Comparison of ENCODE assay signal across 14 mouse cellular contexts in genomic region chr10:89527054-89527453, GRCm38 (mm10). TPM values are rescaled to one million over a fixed set of nuclear protein-coding genes. Genes with fewer than 3 reads are reported as not detected.
DNase-seq lines count a peak whose midpoint lies in the region; ATAC-seq lines count a peak whose summit lies in the region.
"Had no signal": no experiment of that assay in that cellular context is flagged by ENCODE, and none has a peak within 500 bp of the region (broad histone marks: within the 10 kb centered on the region; RNA-seq: fewer than 3 reads in every experiment).

No protein-coding gene starts in this region.

- no peak overlapping the region for H3K4me2 ChIP-seq in hindbrain, embryonic 16.5 days (ENCODE audit: low read length)
- H3K4me2 ChIP-seq: forebrain, embryonic 12.5 days; hindbrain, embryonic 13.5 days; limb, embryonic 15.5 days had no signal

- no peaks in the 10 kb centered on the region for H3K36me3 ChIP-seq in hindbrain, embryonic 16.5 days (ENCODE audit: control insufficient read depth, insufficient read depth, low read length)
- H3K36me3 ChIP-seq: forebrain, embryonic 12.5 days; hindbrain, embryonic 13.5 days; limb, embryonic 15.5 days had no signal

- H3K27ac ChIP-seq in hindbrain, embryonic 16.5 days (ENCODE audit: low read depth, low read length), result no peak overlapping the region
- H3K27ac ChIP-seq: forebrain, embryonic 12.5 days; hindbrain, embryonic 13.5 days; limb, embryonic 15.5 days had no signal

- no peak overlapping the region for H3K9ac ChIP-seq in hindbrain, embryonic 16.5 days (ENCODE audit: low read depth, low read length)
- H3K9ac ChIP-seq: forebrain, embryonic 12.5 days; hindbrain, embryonic 13.5 days; limb, embryonic 15.5 days had no signal

- H3K27me3 ChIP-seq in hindbrain, embryonic 16.5 days (replicated peaks; ENCODE audit: control insufficient read depth, insufficient read depth, low read length), result no peaks in the 10 kb centered on the region
- H3K27me3 ChIP-seq: forebrain, embryonic 12.5 days; hindbrain, embryonic 13.5 days; limb, embryonic 15.5 days had no signal

- no peaks in the 10 kb centered on the region for H3K9me3 ChIP-seq in hindbrain, embryonic 16.5 days (ENCODE audit: control insufficient read depth, low read length)
- H3K9me3 ChIP-seq: forebrain, embryonic 12.5 days; hindbrain, embryonic 13.5 days; limb, embryonic 15.5 days had no signal

- no peaks in the 10 kb centered on the region; the same call in 1 of the 2 replicates for H3K4me1 ChIP-seq in hindbrain, embryonic 16.5 days (ENCODE audit: control insufficient read depth, insufficient read depth, low read depth, low read length)
- H3K4me1 ChIP-seq: forebrain, embryonic 12.5 days; limb, embryonic 15.5 days had no signal

- WGBS in hindbrain, embryonic 16.5 days, result 83% methylated on average over 5 of the region's 5 CpGs

- ATAC-seq in hindbrain, embryonic 16.5 days, result no peak
- ATAC-seq in inflammation-experienced regulatory T-cells, adult 6 months, result no peak
- ATAC-seq: activated CD4-positive, CD25-positive, alpha-beta regulatory T cell, adult 4 months had no signal

- H3K4me3 ChIP-seq in hindbrain, embryonic 16.5 days (ENCODE audit: low read length), result no peak overlapping the region
- H3K4me3 ChIP-seq: forebrain, embryonic 12.5 days; hindbrain, embryonic 13.5 days; limb, embryonic 15.5 days had no signal

- DNase-seq in ovary, adult 18-20 months (ENCODE audit: low spot score), result peak; percentile 56
- DNase-seq in ovary, postnatal 14 days (ENCODE audit: low spot score), result no peak
- peak; percentile 68 to 85 for DNase-seq in heart, adult 18-20 months
- DNase-seq in heart, postnatal 4 days, result peak; percentile 51
- DNase-seq in layer of hippocampus, adult 18-20 months (ENCODE audit: low spot score in 2 of 2), result no peak
- DNase-seq in neural tube, embryonic 10.5 days (ENCODE audit: extremely low spot score, low spot score), result no peak
- DNase-seq: cerebellum, postnatal 10 days; midbrain, embryonic 14.5 days had no signal

RNA-seq across cellular contexts. Expression of gene Nr1h4, which starts 6.3 kb away (rescaled TPM):
- total RNA-seq in heart, adult 18-20 months (2021), result under 1 TPM; 0.28 to 0.37 TPM
- 1 to 10 TPM; 1.0 to 1.5 TPM for total RNA-seq in heart, postnatal 4 days (2021)
- polyA plus RNA-seq in hindbrain, embryonic 16.5 days (2015; fragmentation: Nextera tagmentation; extraction: Ambion mirVana), result 0.15 TPM in 1 of 2 replicates, not detected in the other
- total RNA-seq in layer of hippocampus, adult 18-20 months (2021), result under 1 TPM in 1 of 2 experiments, not detected in 1; 0.20 TPM
- polyA plus RNA-seq in inflammation-experienced regulatory T-cells, adult 6 months (2017; shearing (Covaris generic)), result not detected
- polyA plus RNA-seq: activated CD4-positive, CD25-positive, alpha-beta regulatory T cell, adult 4 months; forebrain, embryonic 12.5 days; hindbrain, embryonic 13.5 days; midbrain, embryonic 14.5 days had no signal

Comparison
In these comparisons a context has a peak if more than half of its experiments do, and no peak if none do; other contexts are left out.
1. DNase-seq: peak in ovary, adult 18-20 months (single experiment), heart, adult 18-20 months (2 of 2) and heart, postnatal 4 days (single experiment); none in ovary, postnatal 14 days (single experiment), layer of hippocampus, adult 18-20 months (0 of 2) and neural tube, embryonic 10.5 days (single experiment).